In the genomic region with DNA sequence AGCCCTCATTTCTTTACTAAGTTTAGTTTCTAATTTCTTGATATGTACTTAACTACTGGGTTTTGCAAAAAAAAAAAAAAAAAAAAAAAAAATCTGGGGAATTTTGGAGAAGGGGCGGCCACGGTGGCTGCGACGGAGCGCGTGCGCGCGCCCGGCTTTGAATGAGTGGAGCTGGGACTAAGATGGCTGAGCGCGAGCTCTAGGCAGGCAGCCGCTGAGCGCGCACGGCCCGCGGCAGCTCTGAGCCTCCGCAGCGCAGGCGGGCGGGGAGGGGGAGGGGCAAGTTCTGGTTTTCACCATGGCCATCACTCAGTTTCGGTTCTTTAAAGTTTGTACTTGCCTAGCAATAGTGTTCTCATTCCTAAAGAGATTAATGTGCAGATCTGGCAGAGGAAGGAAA, we compare ENCODE assay signal across 8 mouse cellular contexts.
DNase-seq lines count a peak whose midpoint lies in the region; ATAC-seq lines count a peak whose summit lies in the region.

No protein-coding gene starts in this region.

- 1% methylated on average over 23 of the region's 23 CpGs for WGBS in hindbrain, embryonic 11.5 days

- H3K9ac ChIP-seq in hindbrain, embryonic 11.5 days (ENCODE audit: low read depth, low read length), result no peak overlapping the region

- no peak overlapping the region for H3K4me3 ChIP-seq in hindbrain, embryonic 11.5 days (ENCODE audit: low read depth, low read length)

- H3K27me3 ChIP-seq in hindbrain, embryonic 11.5 days (ENCODE audit: control insufficient read depth, insufficient read depth, low read length), result no peaks in the 10 kb centered on the region

- no peaks in the 10 kb centered on the region for H3K9me3 ChIP-seq in hindbrain, embryonic 11.5 days (ENCODE audit: control insufficient read depth, low read length)

- DNase-seq in ZHBTc4 (ENCODE audit: low read depth, low spot score), result peak; percentile 64
- DNase-seq in cerebellum, postnatal 25 days, result peak; percentile 69 to 84
- DNase-seq in frontal cortex, postnatal 14 days (ENCODE audit: low spot score in 2 of 2), result peak; percentile 53 to 67
- DNase-seq in hindbrain, embryonic 11.5 days (ENCODE audit: low spot score), result peak; percentile 83
- DNase-seq in layer of hippocampus, postnatal 14 days (ENCODE audit: low spot score in 2 of 2), result peak; percentile 51 to 74
- DNase-seq in lung, postnatal 10 days, result peak; percentile 82
- DNase-seq in ovary, postnatal 36 days (ENCODE audit: low spot score), result peak; percentile 74
- DNase-seq in thymus, postnatal 25 days, result peak; percentile 59

- 0 out of 2 replicates have a peak, but pooled peaks cover 2% of the 10 kb centered on the region for H3K4me1 ChIP-seq in hindbrain, embryonic 11.5 days (replicated peaks; ENCODE audit: control insufficient read depth, insufficient read depth, low read length)

- peak; percentile 62 for ATAC-seq in hindbrain, embryonic 11.5 days (ENCODE audit: low FRiP score)

- H3K27ac ChIP-seq in hindbrain, embryonic 11.5 days (ENCODE audit: low read depth, low read length), result no peak overlapping the region

- no peaks in the 10 kb centered on the region for H3K36me3 ChIP-seq in hindbrain, embryonic 11.5 days (ENCODE audit: control insufficient read depth, insufficient read depth, low read length)

- H3K4me2 ChIP-seq in hindbrain, embryonic 11.5 days (replicated peaks; ENCODE audit: low read depth, low read length), result peak overlapping the region; percentile 17; the same call in 1 of the 2 replicates
